Comparison of ENCODE assay signal across 30 mouse cellular contexts in the genomic region with DNA sequence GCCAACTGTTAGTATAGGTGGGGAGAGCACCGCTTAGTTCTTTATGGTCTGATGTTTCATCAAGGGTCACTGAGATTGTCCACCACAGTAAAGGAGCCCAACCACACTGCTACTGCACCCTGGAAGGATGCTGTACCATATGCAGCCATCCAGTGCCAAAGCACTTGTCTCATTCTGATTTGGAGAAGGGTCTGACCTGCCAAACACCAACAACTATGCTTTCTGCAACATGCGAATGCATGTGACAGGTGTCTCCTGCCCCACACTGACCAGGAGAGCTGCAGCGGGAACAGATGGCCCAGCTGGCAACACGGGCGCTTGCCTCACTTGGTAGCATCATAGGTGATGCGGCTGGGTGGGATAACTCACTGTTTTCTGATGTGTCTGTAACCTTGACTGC.
DNase-seq lines count a peak whose midpoint lies in the region; ATAC-seq and TF ChIP-seq lines count a peak whose summit lies in the region.
"Had no signal": no experiment of that assay in that cellular context is flagged by ENCODE, and none has a peak within 500 bp of the region (broad histone marks: within the 10 kb centered on the region; RNA-seq: fewer than 3 reads in every experiment).

No protein-coding gene starts in this region.

- no peak for TF ChIP-seq POLR2A in lung, adult 2 months (IDR thresholded peaks at IDR 0.05; ENCODE audit: borderline replicate concordance, extremely low read depth, low read depth, low read length)

- no peak for TF ChIP-seq CTCF in lung, adult 2 months (IDR thresholded peaks at IDR 0.05; ENCODE audit: insufficient read depth, low read length)

- H3K36me3 ChIP-seq in hindbrain, embryonic 15.5 days: no peaks in the 10 kb centered on the region
- H3K36me3 ChIP-seq in hindbrain, embryonic 10.5 days: no peaks in the 10 kb centered on the region
- H3K36me3 ChIP-seq: embryonic facial prominence, embryonic 13.5 days; G1E; heart, embryonic 10.5 days; heart, embryonic 15.5 days; intestine, embryonic 15.5 days; liver, embryonic 13.5 days; midbrain, embryonic 15.5 days; neural tube, embryonic 12.5 days had no signal

- no peak overlapping the region for H3K9ac ChIP-seq in hindbrain, embryonic 15.5 days
- H3K9ac ChIP-seq: embryonic facial prominence, embryonic 13.5 days; forebrain, postnatal 0 days; heart, embryonic 15.5 days; hindbrain, embryonic 14.5 days; intestine, embryonic 15.5 days; liver, embryonic 13.5 days; midbrain, embryonic 15.5 days; neural tube, embryonic 12.5 days had no signal

- peak; percentile 65; the same call in 1 of the 2 replicates for ATAC-seq in hindbrain, embryonic 15.5 days (ENCODE audit: low FRiP score, low read depth)
- ATAC-seq in granulocyte monocyte progenitor cell, adult 5-6 weeks (replicated peaks; ENCODE audit: poor library complexity, severe bottlenecking): no peak
- ATAC-seq: forebrain, postnatal 0 days; intestine, embryonic 15.5 days; midbrain, embryonic 15.5 days had no signal

- H3K9me3 ChIP-seq in hindbrain, embryonic 15.5 days: no peaks in the 10 kb centered on the region
- H3K9me3 ChIP-seq in hindbrain, embryonic 10.5 days: no peaks in the 10 kb centered on the region
- H3K9me3 ChIP-seq: embryonic facial prominence, embryonic 13.5 days; G1E; heart, embryonic 10.5 days; heart, embryonic 15.5 days; intestine, embryonic 15.5 days; liver, embryonic 13.5 days; midbrain, embryonic 15.5 days; neural tube, embryonic 12.5 days had no signal

- WGBS in hindbrain, embryonic 15.5 days: 82% methylated on average over 6 of the region's 6 CpGs
- WGBS in hindbrain, embryonic 10.5 days: 93% methylated on average over 6 of the region's 6 CpGs
- WGBS in lung, adult 2 months: 91% methylated on average over 6 of the region's 6 CpGs

- no peaks in the 10 kb centered on the region for H3K27me3 ChIP-seq in hindbrain, embryonic 15.5 days
- H3K27me3 ChIP-seq in hindbrain, embryonic 10.5 days (ENCODE audit: insufficient read depth, poor library complexity, severe bottlenecking): no peaks in the 10 kb centered on the region
- H3K27me3 ChIP-seq: heart, embryonic 15.5 days; intestine, embryonic 15.5 days; liver, embryonic 13.5 days; midbrain, embryonic 15.5 days; neural tube, embryonic 12.5 days had no signal

- H3K27ac ChIP-seq in hindbrain, embryonic 15.5 days (replicated peaks): no peak overlapping the region
- no peak overlapping the region for H3K27ac ChIP-seq in hindbrain, embryonic 10.5 days
- H3K27ac ChIP-seq: embryonic facial prominence, embryonic 13.5 days; heart, embryonic 10.5 days; heart, embryonic 15.5 days; hindbrain, embryonic 14.5 days; intestine, embryonic 15.5 days; liver, embryonic 13.5 days; midbrain, embryonic 15.5 days; neural tube, embryonic 12.5 days; stomach, postnatal 0 days had no signal

- no peak overlapping the region for H3K4me3 ChIP-seq in hindbrain, embryonic 15.5 days
- no peak overlapping the region for H3K4me3 ChIP-seq in hindbrain, embryonic 10.5 days
- H3K4me3 ChIP-seq in lung, adult 2 months (replicated peaks; ENCODE audit: extremely low read depth, low read depth, low read length): no peak overlapping the region
- H3K4me3 ChIP-seq: embryonic facial prominence, embryonic 13.5 days; heart, embryonic 10.5 days; heart, embryonic 15.5 days; intestine, embryonic 15.5 days; liver, embryonic 13.5 days; midbrain, embryonic 15.5 days; myocyte; neural tube, embryonic 12.5 days had no signal

- no peak overlapping the region for H3K4me2 ChIP-seq in hindbrain, embryonic 15.5 days
- H3K4me2 ChIP-seq: embryonic facial prominence, embryonic 13.5 days; heart, embryonic 15.5 days; hindbrain, embryonic 14.5 days; intestine, embryonic 15.5 days; liver, embryonic 13.5 days; midbrain, embryonic 15.5 days; neural tube, embryonic 12.5 days had no signal

- DNase-seq in hindbrain, embryonic 10.5 days (ENCODE audit: low spot score): no peak
- DNase-seq in brain, adult 2 months (ENCODE audit: low read depth, low spot score): peak; percentile 95
- peak; percentile 91 for DNase-seq in cerebellum, adult 11-12 months
- DNase-seq in cerebellum, adult 9-11 months: peak; percentile 92
- DNase-seq in liver: no peak
- no peak for DNase-seq in lung, adult 2 months
- DNase-seq: adrenal gland, adult 8-10 months; forebrain, postnatal 0 days; gastrocnemius, postnatal 10 days; kidney, adult 2 months; kidney, postnatal 10 days; layer of hippocampus, adult 9-11 months; liver, embryonic 13.5 days; lung, adult 18-20 months; lung, postnatal 10 days; right cerebral cortex, postnatal 4 days; thymus, adult 18-20 months; thymus, postnatal 25 days had no signal

- H3K4me1 ChIP-seq in hindbrain, embryonic 15.5 days (replicated peaks): 0 out of 2 replicates have a peak, but pooled peaks cover 7% of the 10 kb centered on the region
- 0 out of 2 replicates have a peak, but pooled peaks cover 4% of the 10 kb centered on the region for H3K4me1 ChIP-seq in hindbrain, embryonic 10.5 days (replicated peaks)
- H3K4me1 ChIP-seq in lung, adult 2 months (ENCODE audit: control insufficient read depth, insufficient read depth, low read length): no peaks in the 10 kb centered on the region
- H3K4me1 ChIP-seq: embryonic facial prominence, embryonic 13.5 days; heart, embryonic 10.5 days; heart, embryonic 15.5 days; intestine, embryonic 15.5 days; liver, embryonic 13.5 days; neural tube, embryonic 12.5 days had no signal

Comparison
In these comparisons a context has a peak if more than half of its experiments do, and no peak if none do; other contexts are left out.
1. DNase-seq: peak in brain, adult 2 months (single experiment), cerebellum, adult 11-12 months (single experiment) and cerebellum, adult 9-11 months (single experiment); none in hindbrain, embryonic 10.5 days (single experiment), liver (single experiment) and lung, adult 2 months (single experiment).